Mouse (Mus musculus) embryo, embryonic 10.5 days (tissue): ENCODE results near the gene Tmem219.
"Not testable (repeated sequence)": the region's sequence is repeated elsewhere in the genome, so short reads cannot be mapped to it uniquely, and the experiment has no call there.

Experiments
- DNase-seq: peaks from one replicate; pipeline ENCODE4 v3.0.0-alpha.2; 2015; ENCODE audit warnings: low spot score

The Tmem219 gene

DNA sequence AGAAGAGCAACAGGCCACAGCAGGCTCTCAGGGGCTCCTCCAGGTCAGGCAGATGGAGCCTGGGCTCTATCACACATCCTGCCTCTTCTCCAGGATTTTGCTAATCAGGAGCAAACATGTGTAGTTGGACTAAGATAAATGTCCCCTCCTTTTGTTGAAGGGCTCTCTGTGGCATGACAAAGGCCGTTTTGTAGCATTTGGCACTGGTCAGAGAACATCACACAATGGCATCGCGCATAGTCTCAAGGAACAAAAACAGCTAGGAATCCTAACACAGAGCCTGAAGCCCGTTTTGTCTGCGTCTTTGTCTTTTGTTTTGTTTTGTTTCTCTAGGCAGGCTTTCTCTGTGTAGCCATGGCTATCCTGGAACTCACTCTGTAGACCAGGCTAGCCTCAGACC, 1.3 kb upstream of the Tmem219 start:
- peak; percentile 61 for DNase-seq

DNA sequence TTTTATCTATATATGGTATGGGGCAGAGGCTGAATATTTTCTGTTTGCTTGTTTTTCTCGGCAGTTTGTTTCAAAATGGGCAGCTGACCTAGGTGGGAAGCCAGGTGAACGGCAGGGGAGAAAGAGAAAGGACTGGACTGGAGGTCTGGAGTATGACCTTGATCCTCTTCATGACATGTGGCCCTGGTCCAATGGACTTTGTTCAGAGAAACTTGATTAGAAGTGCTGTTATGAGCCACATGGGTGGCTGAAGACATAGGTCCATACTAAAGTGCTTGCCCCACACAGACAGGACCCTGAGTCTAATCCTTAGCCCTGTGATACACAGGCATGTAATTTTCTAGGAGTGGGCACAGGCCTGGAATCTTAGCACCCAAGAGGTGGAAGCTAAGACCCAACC, 1.2 kb downstream of the Tmem219 start:
- DNase-seq = no peak

- DNase-seq = no peak
Measured at GRCm38 (mm10) chr7:126919973-126920372, 2.7 kb downstream of the Tmem219 start.

GRCm38 (mm10) chr7:126918356-126918755, 4.4 kb downstream of the Tmem219 start:
- peak; percentile 31 for DNase-seq

DNA sequence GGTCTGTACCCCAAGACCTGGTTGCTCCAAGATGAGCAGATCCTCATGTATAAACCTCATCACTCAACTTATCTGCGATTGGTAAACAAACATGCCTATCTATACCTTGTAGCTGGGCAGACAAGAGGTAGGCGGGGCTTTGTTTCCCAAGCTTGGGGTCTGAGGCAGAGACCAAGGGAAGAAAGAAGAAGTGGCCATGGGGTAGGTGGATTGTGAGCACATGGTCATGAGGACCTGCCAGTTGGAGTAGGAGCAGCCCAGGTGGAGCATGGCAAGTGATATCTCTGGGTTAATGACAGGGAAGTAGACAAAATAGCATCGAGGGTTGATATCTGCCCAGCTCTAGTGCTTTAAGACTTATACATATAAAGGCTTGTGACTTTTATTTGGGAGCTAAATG, 7.9 kb downstream of the Tmem219 start:
- no peak for DNase-seq

DNA sequence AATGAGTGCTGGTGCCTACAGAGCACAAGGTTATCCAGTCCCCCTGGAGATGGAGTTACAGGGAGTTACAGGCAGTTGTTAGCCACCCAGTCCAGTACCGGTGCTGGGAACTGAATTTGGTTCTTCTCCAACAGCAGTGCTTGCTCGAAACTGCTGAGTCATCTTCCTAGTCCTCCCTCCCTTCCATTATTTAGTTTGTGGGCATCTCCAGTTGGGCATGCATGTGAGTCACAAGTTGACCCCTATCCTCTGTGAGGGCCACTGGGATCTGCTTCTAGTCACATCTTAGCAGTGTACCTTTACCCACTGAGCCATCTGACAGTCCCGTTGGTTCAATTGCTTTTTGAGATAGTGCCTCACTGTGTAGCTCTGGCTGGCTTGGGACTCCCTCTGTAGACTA, 17.1 kb downstream of the Tmem219 start:
- no peak for DNase-seq

DNA sequence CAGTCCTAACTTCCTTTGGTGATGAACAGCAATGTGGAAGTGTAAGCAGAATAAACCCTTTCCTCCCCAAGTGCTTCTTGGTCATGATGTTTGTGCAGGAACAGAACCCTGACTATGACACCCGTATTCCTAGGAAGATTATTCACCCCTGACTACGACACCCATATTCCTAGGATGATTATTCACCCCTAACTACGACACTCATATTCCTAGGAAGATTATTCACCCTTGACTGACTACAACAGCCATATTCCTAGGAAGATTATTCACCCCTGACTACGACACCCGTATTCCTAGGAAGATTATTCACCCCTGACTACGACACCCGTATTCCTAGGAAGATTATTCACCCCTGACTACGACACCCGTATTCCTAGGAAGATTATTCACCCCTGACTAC, 22.9 kb downstream of the Tmem219 start:
- DNase-seq = not testable (repeated sequence)

- peak; percentile 95 for DNase-seq
Measured at GRCm38 (mm10) chr7:126898102-126898990, 24.4 kb downstream of the Tmem219 start.

DNA sequence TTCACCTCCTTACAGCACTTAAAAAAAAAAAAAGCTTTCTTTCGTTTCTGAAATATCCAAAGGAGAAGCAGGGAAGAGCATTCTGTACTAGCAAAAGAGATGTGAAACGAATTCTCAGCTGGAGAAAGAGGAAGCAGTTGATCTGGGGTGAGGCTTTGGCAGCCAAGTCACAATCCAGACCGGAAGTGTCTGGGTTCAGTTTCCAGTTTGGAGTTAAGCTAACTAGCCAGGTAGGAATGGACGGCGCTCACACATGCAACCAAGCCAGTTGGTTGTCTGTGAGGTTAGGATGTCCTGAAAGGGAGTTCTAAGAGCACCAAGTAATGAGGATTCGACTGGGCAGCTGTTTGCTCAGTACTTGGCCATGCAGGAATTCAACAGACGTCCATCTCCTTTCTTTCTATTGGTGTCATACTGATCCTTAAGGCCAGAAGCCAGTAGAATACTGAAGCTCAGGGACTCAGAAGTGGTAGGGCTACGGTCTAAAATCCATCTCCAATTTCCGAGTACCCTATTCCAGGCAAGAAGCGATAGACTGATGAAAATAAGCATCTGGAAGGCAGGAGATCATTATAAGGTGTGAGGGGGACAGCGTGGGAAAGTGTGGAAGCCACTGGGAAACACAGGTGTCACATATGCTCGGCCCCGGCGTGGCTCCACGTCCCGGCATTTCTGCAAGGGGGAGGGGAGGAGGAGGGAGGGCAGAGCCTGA, 25.2 kb downstream of the Tmem219 start:
- DNase-seq = no peak

DNA sequence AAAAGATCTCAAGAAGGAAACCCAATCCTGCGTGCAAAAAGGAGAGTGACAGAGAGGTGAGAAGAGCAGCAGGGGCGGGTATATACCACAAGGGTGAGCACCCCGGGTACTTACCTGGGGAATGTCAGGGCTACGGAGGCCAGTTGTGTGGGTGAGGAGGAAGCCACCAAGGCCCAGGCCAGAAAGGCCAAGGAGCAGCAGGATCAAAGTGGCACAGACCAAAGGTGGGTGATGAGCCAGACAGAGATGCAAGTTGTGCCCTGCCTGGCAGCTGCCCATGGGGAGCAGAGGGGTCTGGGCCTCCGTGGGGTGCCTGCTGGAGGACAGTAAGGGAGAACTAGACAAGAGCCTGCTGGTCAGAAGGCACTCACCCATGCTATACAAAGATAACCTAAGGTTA, 25.8 kb downstream of the Tmem219 start:
- no peak for DNase-seq

DNA sequence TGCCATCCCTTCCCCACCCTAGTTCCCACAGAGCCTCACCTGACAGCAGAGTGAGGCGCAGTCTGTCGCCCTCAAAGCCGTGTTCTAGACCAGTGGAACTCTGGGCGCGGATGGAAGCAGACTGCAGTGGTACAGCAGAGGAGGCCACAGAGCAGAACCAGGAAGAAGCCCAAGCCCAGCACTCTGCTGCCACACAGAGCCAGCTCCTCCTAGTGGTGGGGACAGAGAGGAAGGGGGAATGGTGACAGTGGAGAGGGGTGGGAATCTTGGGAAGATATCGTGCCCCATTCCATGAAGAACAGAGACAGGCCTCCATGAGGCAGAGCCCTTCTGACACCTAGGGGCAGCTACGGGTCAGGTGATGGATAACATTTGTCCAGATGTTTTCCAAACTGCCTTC, 33.9 kb downstream of the Tmem219 start:
- peak; percentile 29 for DNase-seq

GRCm38 (mm10) chr7:126887281-126887680, 35.4 kb downstream of the Tmem219 start:
- no peak for DNase-seq

- DNase-seq = peak; percentile 97
Measured at GRCm38 (mm10) chr7:126884286-126885164, 38.2 kb downstream of the Tmem219 start, which contains the start of gene Taok2. Gene Taok2, minus strand, starts transcription at chr7:126884703.

GRCm38 (mm10) chr7:126883731-126884181, 39.0 kb downstream of the Tmem219 start:
- DNase-seq = peak; percentile 48

DNA sequence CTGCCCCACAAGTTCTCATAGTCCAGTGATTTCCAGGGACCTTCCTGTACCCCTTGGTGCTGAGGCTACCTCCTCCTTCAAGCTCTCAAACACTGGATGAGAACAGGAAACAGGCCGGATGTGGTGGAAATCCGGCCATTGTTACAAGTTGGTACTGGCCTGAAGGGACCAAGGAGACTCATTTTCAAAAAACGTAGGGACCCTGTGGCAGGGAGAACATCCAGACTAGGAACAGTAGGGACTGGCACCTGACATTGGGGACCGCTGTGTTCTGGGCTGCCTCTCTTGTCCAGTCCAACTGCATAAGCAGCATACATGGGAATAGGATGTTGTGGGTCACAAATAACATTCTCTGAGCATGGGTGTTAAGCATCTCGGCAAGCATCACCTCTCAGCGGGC, 41.7 kb downstream of the Tmem219 start:
- no peak for DNase-seq

- no peak for DNase-seq
Measured at GRCm38 (mm10) chr7:126877239-126877638, 45.5 kb downstream of the Tmem219 start.

DNA sequence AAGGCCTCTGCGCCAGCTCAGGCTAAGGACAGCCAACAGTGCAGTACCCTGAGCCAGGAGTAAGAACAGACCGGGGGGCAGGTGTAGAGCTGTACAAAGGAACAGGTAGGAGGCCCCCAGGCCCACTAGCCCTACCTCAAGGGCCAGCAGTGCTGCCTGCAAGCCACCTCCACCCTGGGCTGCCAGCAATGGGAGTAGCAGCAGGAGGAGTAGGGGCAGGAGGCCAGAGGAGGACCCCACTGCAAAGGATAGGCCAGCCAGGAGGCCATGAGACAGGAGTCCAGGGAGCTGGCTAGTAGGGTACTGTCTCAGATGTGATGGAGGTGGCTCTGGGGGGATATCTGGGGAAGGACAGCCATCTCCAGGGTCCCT, 52.2 kb downstream of the Tmem219 start:
- DNase-seq = no peak

- DNase-seq = no peak
Measured at GRCm38 (mm10) chr7:126869780-126870519, 52.8 kb downstream of the Tmem219 start.

DNA sequence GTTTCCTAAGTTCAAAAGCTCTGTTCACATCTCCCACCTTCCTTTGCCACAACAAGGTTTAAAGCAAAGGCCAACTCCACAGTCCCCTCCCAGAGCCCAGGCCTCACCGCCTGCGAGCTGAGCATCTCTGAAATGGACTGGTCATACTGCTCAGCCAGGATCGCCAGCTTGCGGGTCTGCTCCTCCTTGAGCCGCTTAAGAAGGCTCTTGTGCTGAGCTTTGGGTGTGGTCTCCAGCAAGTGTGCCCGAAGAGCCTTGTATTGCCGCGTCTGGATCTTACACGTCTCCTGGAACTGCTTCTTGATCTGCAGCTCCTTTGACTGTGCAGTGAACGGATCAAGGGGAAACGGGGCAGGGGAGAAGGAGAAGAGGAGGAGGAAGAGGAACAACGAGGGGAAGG, 54.7 kb downstream of the Tmem219 start:
- DNase-seq = no peak

GRCm38 (mm10) chr7:126867534-126867933, 55.2 kb downstream of the Tmem219 start:
- DNase-seq = no peak

DNA sequence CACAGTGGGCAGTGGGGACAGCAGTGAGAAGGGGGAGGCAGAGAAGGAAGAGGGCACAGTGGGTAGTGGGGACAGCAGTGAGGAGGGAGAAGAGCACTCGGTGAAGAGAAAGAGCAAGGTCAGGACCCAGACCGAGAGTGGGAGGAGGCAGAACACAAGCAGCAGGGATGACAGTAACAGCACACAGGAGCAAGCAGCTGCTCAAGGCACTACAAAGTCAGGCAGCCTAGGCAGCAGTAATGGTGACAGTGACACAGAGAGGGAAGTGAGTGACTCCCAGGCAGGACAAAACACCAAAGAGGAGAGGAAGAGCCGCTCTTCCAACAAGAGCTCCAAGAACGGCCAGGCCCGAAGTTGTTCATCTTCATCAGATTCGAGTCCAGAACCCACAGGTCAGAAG, 58.9 kb downstream of the Tmem219 start:
- DNase-seq = no peak
